Mouse (Mus musculus): ENCODE measurements at regions not wholly inside any gene's neighbourhood (a gene's known extent, or its start where the extent isn't known, plus 50 kb on each side); places are given as distances from the start of the nearest gene placed in this dataset.

DNA sequence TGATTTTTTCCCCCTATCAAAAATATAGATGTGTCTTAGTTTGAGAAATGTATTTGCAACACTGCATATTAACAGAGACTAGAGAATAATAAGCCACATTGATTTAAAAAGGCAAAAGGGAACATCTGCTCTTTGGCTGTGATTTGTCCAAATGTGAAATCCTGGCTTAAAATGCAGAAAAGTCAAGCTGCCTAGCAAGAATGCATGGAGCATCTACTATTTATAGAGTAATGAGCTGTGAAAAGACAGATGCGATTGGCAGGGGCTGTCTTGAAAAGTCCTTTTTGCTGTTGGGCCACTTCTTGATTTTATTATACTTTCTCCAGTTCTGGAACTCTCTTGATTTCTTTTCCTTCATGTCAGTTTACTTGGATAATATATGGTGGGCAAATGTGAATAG is 1707.8 kb upstream of the Gm7489 start:
- TF ChIP-seq EP300 (IDR thresholded peaks at IDR 0.05) (no peak), CTCF (IDR thresholded peaks at IDR 0.05) (no peak)
